Mouse (Mus musculus): ENCODE results near the gene Atg9b.

DNA sequence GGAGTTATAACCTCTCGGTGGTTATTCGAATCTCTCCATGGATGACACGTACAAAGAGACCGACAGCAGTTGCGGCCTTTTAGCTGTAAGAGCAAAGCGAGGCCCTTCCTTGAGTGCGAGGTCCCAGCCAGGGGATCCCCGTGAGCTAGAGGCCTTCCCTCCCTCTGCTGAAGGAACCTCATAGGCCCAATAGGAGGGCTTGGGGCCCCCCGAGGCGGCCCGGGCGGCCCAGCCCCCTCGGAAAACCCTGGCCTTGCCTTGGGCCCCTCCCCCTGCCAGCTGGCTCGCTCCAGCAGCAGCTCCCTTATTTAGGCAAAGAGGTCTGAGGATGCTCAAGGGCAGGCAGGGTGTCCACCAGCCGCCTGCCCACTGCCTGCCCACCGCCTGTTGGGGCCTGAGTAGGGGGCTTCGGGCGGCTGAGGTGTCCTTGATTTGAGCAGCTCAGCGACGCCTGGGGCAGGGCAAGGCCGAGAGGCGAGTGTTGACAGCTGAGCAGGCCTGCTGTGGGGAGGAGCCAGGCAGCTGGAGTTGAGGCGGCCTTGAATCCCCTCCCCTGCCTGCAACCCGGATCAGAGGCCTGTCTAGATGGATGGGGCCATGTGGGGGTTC lies 39.6 kb downstream of the Atg9b start:
- TF ChIP-seq CTCF (IDR thresholded peaks at IDR 0.05; ENCODE audit: control insufficient read depth, insufficient read depth, low read length) (no peak), POLR2A (IDR thresholded peaks at IDR 0.05; ENCODE audit: borderline replicate concordance, control insufficient read depth, low read depth, low read length) (no peak)

All from bone marrow, adult 2 months (tissue).